Comparison of ENCODE assay signal across 26 mouse cellular contexts in genomic region chr10:8986339-8986738, GRCm38 (mm10).
DNase-seq lines count a peak whose midpoint lies in the region; ATAC-seq and TF ChIP-seq lines count a peak whose summit lies in the region.
"Had no signal": no experiment of that assay in that cellular context is flagged by ENCODE, and none has a peak within 500 bp of the region (broad histone marks: within the 10 kb centered on the region; RNA-seq: fewer than 3 reads in every experiment).

No protein-coding gene starts in this region.

- peak overlapping the region; percentile 3; the same call in 1 of the 2 replicates for H3K4me2 ChIP-seq in midbrain, embryonic 13.5 days (replicated peaks)
- peak overlapping the region; percentile 19; the same call in 1 of the 2 replicates for H3K4me2 ChIP-seq in midbrain, embryonic 16.5 days (ENCODE audit: low read length)
- H3K4me2 ChIP-seq: forebrain, embryonic 15.5 days; heart, embryonic 12.5 days; heart, embryonic 15.5 days; hindbrain, embryonic 13.5 days had no signal

- H3K36me3 ChIP-seq in midbrain, embryonic 13.5 days, result no peaks in the 10 kb centered on the region
- no peaks in the 10 kb centered on the region for H3K36me3 ChIP-seq in midbrain, embryonic 10.5 days
- no peaks in the 10 kb centered on the region for H3K36me3 ChIP-seq in midbrain, embryonic 16.5 days (ENCODE audit: control insufficient read depth, insufficient read depth, low read length)
- H3K36me3 ChIP-seq: forebrain, embryonic 10.5 days; forebrain, embryonic 15.5 days; heart, embryonic 12.5 days; heart, embryonic 15.5 days; hindbrain, embryonic 10.5 days; hindbrain, embryonic 13.5 days had no signal

- H3K9me3 ChIP-seq in midbrain, embryonic 13.5 days, result no peaks in the 10 kb centered on the region
- H3K9me3 ChIP-seq in midbrain, embryonic 10.5 days (replicated peaks), result no peaks in the 10 kb centered on the region
- no peaks in the 10 kb centered on the region for H3K9me3 ChIP-seq in midbrain, embryonic 16.5 days (replicated peaks; ENCODE audit: control insufficient read depth, low read length, poor library complexity, severe bottlenecking)
- H3K9me3 ChIP-seq: forebrain, embryonic 10.5 days; forebrain, embryonic 15.5 days; heart, embryonic 12.5 days; heart, embryonic 15.5 days; hindbrain, embryonic 10.5 days; hindbrain, embryonic 13.5 days had no signal

- no peak overlapping the region for H3K27ac ChIP-seq in midbrain, embryonic 13.5 days
- H3K27ac ChIP-seq in midbrain, embryonic 10.5 days (replicated peaks), result no peak overlapping the region
- peak overlapping the region; percentile 46 for H3K27ac ChIP-seq in midbrain, embryonic 16.5 days (ENCODE audit: low read length)
- H3K27ac ChIP-seq: forebrain, embryonic 10.5 days; forebrain, embryonic 15.5 days; heart, embryonic 15.5 days; hindbrain, embryonic 10.5 days; hindbrain, embryonic 13.5 days had no signal

- DNase-seq in frontal cortex, postnatal 14 days (ENCODE audit: low spot score in 2 of 2), result no peak
- no peak for DNase-seq in midbrain, embryonic 10.5 days (ENCODE audit: low spot score)
- DNase-seq in brain, embryonic 14.5 days (ENCODE audit: low read depth), result peak; percentile 52
- DNase-seq in spleen, postnatal 14 days (ENCODE audit: low spot score in 2 of 2), result no peak
- no peak for DNase-seq in right cerebral cortex, postnatal 10 days (ENCODE audit: low spot score in 2 of 2)
- DNase-seq: adrenal gland, adult 8-10 months; adrenal gland, postnatal 25 days; cerebellum, adult 18-20 months; cerebellum, adult 9-10 months; cerebellum, postnatal 14 days; gastrocnemius, postnatal 10 days; gastrocnemius, postnatal 36 days; heart, postnatal 10 days; heart, postnatal 36 days had no signal

- no peak for TF ChIP-seq CTCF in brain, embryonic 14.5 days (IDR thresholded peaks at IDR 0.05; ENCODE audit: borderline replicate concordance, extremely low read depth, insufficient read depth, insufficient read length)

- no peaks in the 10 kb centered on the region for H3K27me3 ChIP-seq in midbrain, embryonic 13.5 days
- H3K27me3 ChIP-seq in midbrain, embryonic 10.5 days (ENCODE audit: low read depth, poor library complexity, severe bottlenecking), result no peaks in the 10 kb centered on the region
- no peaks in the 10 kb centered on the region for H3K27me3 ChIP-seq in midbrain, embryonic 16.5 days (ENCODE audit: control insufficient read depth, insufficient read depth, low read depth, low read length)
- H3K27me3 ChIP-seq: forebrain, embryonic 15.5 days; heart, embryonic 12.5 days; heart, embryonic 15.5 days; hindbrain, embryonic 13.5 days had no signal

- H3K4me3 ChIP-seq in midbrain, embryonic 13.5 days (replicated peaks), result no peak overlapping the region
- H3K4me3 ChIP-seq in midbrain, embryonic 10.5 days, result no peak overlapping the region
- H3K4me3 ChIP-seq in midbrain, embryonic 16.5 days (ENCODE audit: low read depth, low read length), result no peak overlapping the region
- H3K4me3 ChIP-seq: forebrain, embryonic 10.5 days; forebrain, embryonic 15.5 days; heart, embryonic 12.5 days; heart, embryonic 15.5 days; hindbrain, embryonic 10.5 days; hindbrain, embryonic 13.5 days had no signal

- H3K4me1 ChIP-seq in midbrain, embryonic 13.5 days (replicated peaks), result peaks cover 8% of the 10 kb centered on the region; the same call in 1 of the 2 replicates
- peaks cover under 1% of the 10 kb centered on the region for H3K4me1 ChIP-seq in midbrain, embryonic 10.5 days
- H3K4me1 ChIP-seq in midbrain, embryonic 16.5 days (ENCODE audit: control insufficient read depth, insufficient read depth, low read length), result peaks cover 4% of the 10 kb centered on the region; the same call in 1 of the 2 replicates
- H3K4me1 ChIP-seq: forebrain, embryonic 15.5 days; heart, embryonic 15.5 days; hindbrain, embryonic 10.5 days; hindbrain, embryonic 13.5 days had no signal

- no peak for TF ChIP-seq POLR2A in brain, embryonic 14.5 days (IDR thresholded peaks at IDR 0.05; ENCODE audit: borderline replicate concordance, extremely low read depth, insufficient read depth, insufficient read length, poor library complexity, severe bottlenecking)

- H3K9ac ChIP-seq in midbrain, embryonic 13.5 days (replicated peaks), result no peak overlapping the region
- no peak overlapping the region for H3K9ac ChIP-seq in midbrain, embryonic 16.5 days (ENCODE audit: low read depth, low read length)
- H3K9ac ChIP-seq: forebrain, embryonic 15.5 days; heart, embryonic 12.5 days; heart, embryonic 15.5 days; hindbrain, embryonic 13.5 days had no signal

- ATAC-seq in frontal cortex, adult (ENCODE audit: low TSS enrichment), result peak; percentile 81
- ATAC-seq in midbrain, embryonic 13.5 days, result no peak
- ATAC-seq in midbrain, embryonic 16.5 days, result peak; percentile 71; the same call in 1 of the 2 replicates
- ATAC-seq: activated CD4-positive, CD25-positive, alpha-beta regulatory T cell, adult 4 months; CD4-positive, CD25-positive, alpha-beta regulatory T cell, adult 4 months; forebrain, embryonic 15.5 days; hindbrain, embryonic 16.5 days had no signal

- WGBS in midbrain, embryonic 13.5 days, result 71% methylated on average over 7 of the region's 7 CpGs
- 93% methylated on average over 7 of the region's 7 CpGs for WGBS in midbrain, embryonic 10.5 days
- WGBS in midbrain, embryonic 16.5 days, result 63% methylated on average over 7 of the region's 7 CpGs
